Mouse (Mus musculus): Measurements from ENCODE around the gene Gh.
"Not testable (repeated sequence)": the region's sequence is repeated elsewhere in the genome, so short reads cannot be mapped to it uniquely, and the experiment has no call there.

The Gh gene

GRCm38 (mm10) chr11:106301765-106302164, at the start of gene Gh:
Gene Gh (minus strand): TSS chr11:106301865.
- DNase-seq (ENCODE audit: inconsistent age in 2 of 2, low spot score in 1 of 2), result no peak

GRCm38 (mm10) chr11:106351253-106351652, 49.6 kb upstream of the Gh start:
- no peak for DNase-seq (ENCODE audit: inconsistent age in 2 of 2, low spot score in 1 of 2)

- no peak for DNase-seq (ENCODE audit: inconsistent age in 2 of 2, low spot score in 1 of 2)
These were observed 49.2 kb upstream of the Gh start for GRCm38 (mm10) chr11:106350853-106351252.

GRCm38 (mm10) chr11:106349772-106350171, 48.1 kb upstream of the Gh start:
- no peak for DNase-seq (ENCODE audit: inconsistent age in 2 of 2, low spot score in 1 of 2)

GRCm38 (mm10) chr11:106344910-106345309, 43.2 kb upstream of the Gh start:
- no peak for DNase-seq (ENCODE audit: inconsistent age in 2 of 2, low spot score in 1 of 2)

GRCm38 (mm10) chr11:106340990-106341520, 39.4 kb upstream of the Gh start:
- peak; percentile 28 to 54 for DNase-seq (ENCODE audit: inconsistent age in 2 of 2, low spot score in 1 of 2)

GRCm38 (mm10) chr11:106339323-106339722, 37.7 kb upstream of the Gh start:
- not testable (repeated sequence) for DNase-seq (ENCODE audit: inconsistent age in 2 of 2, low spot score in 1 of 2)

GRCm38 (mm10) chr11:106338870-106339269, 37.2 kb upstream of the Gh start:
- no peak for DNase-seq (ENCODE audit: inconsistent age in 2 of 2, low spot score in 1 of 2)

GRCm38 (mm10) chr11:106338029-106338428, 36.4 kb upstream of the Gh start:
- DNase-seq (ENCODE audit: inconsistent age in 2 of 2, low spot score in 1 of 2), result no peak

GRCm38 (mm10) chr11:106334066-106334465, 32.4 kb upstream of the Gh start:
- DNase-seq (ENCODE audit: inconsistent age in 2 of 2, low spot score in 1 of 2), result no peak

- no peak for DNase-seq (ENCODE audit: inconsistent age in 2 of 2, low spot score in 1 of 2)
These were observed 30.8 kb upstream of the Gh start for GRCm38 (mm10) chr11:106332458-106332857.

GRCm38 (mm10) chr11:106329682-106330081, 28.0 kb upstream of the Gh start:
- peak; percentile 24 to 76 for DNase-seq (ENCODE audit: inconsistent age in 2 of 2, low spot score in 1 of 2)

GRCm38 (mm10) chr11:106329128-106329527, 27.5 kb upstream of the Gh start:
- DNase-seq (ENCODE audit: inconsistent age in 2 of 2, low spot score in 1 of 2), result no peak

GRCm38 (mm10) chr11:106328521-106328920, 26.9 kb upstream of the Gh start:
- no peak for DNase-seq (ENCODE audit: inconsistent age in 2 of 2, low spot score in 1 of 2)

GRCm38 (mm10) chr11:106326475-106326874, 24.8 kb upstream of the Gh start:
- DNase-seq (ENCODE audit: inconsistent age in 2 of 2, low spot score in 1 of 2), result no peak

- DNase-seq (ENCODE audit: inconsistent age in 2 of 2, low spot score in 1 of 2), result peak; percentile 42 to 82
These were observed 24.0 kb upstream of the Gh start for GRCm38 (mm10) chr11:106325566-106326206.

GRCm38 (mm10) chr11:106324858-106325257, 23.2 kb upstream of the Gh start:
- no peak for DNase-seq (ENCODE audit: inconsistent age in 2 of 2, low spot score in 1 of 2)

- DNase-seq (ENCODE audit: inconsistent age in 2 of 2, low spot score in 1 of 2), result peak in 1 of 2 experiments; percentile 36
These were observed 17.0 kb upstream of the Gh start for GRCm38 (mm10) chr11:106318406-106319366.

GRCm38 (mm10) chr11:106317801-106318200, 16.1 kb upstream of the Gh start:
- no peak for DNase-seq (ENCODE audit: inconsistent age in 2 of 2, low spot score in 1 of 2)

- DNase-seq (ENCODE audit: inconsistent age in 2 of 2, low spot score in 1 of 2), result no peak
These were observed 14.8 kb upstream of the Gh start for GRCm38 (mm10) chr11:106316416-106316815.

- no peak for DNase-seq (ENCODE audit: inconsistent age in 2 of 2, low spot score in 1 of 2)
These were observed 12.7 kb upstream of the Gh start, which contains the start of gene Cd79b for GRCm38 (mm10) chr11:106314333-106314812. Gene Cd79b (minus strand): TSS chr11:106314762.

GRCm38 (mm10) chr11:106313533-106313932, 11.9 kb upstream of the Gh start:
- no peak for DNase-seq (ENCODE audit: inconsistent age in 2 of 2, low spot score in 1 of 2)

Data from adrenal gland, adult (tissue).